Mouse (Mus musculus) ovary, adult 18-20 months (tissue): ENCODE results near the gene Plxnb1.

Experiments used
- DNase-seq: peaks from one replicate; pipeline ENCODE4 v3.0.0; 2022; ENCODE audit warnings: low spot score, mixed read lengths

The Plxnb1 gene

GRCm38 (mm10) chr9:109095137-109095982 is at the start of gene Plxnb1:
TSS of gene Plxnb1 (plus strand) at chr9:109095389.
- DNase-seq: peak; percentile 77

- no peak for DNase-seq
These were observed 48.9 kb upstream of the Plxnb1 start for GRCm38 (mm10) chr9:109046306-109046705.

DNA sequence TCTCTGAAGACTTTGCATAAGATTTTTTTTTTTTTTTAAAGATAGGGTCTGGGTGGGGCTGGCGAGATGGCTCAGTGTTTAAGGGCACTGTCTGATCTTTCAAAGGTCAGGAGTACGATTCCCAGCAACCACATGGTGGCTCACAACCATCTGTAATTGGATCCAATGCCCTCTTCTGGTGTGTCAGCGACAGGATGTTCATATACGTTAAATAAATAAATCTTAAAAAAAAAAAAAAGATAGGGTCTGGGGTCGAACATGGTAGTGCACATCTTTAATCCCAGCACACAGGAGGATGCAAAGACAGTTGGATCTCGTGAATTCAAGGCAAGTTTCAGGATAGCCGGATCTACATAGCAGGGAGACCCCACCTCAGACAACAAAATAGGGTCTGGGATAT is 45.9 kb upstream of the Plxnb1 start:
- DNase-seq: no peak

GRCm38 (mm10) chr9:109049996-109050673 is 45.1 kb upstream of the Plxnb1 start:
- DNase-seq: no peak

DNA sequence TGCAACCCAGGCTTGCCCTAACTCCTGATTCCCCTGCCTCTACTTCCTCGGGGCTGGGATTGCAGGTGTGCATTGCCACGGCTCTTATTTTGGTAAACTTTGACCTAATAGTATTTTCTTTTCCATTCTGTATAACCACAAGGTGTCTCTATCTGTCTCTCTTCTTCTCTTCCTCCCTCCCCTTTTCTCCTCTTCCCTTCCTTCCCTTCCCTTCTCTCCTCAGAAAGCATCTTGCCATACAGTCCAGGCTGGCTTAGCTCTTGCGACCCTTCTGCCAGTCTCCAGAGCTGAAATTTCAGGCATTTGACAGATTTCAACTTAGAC is 44.6 kb upstream of the Plxnb1 start:
- no peak for DNase-seq

DNA sequence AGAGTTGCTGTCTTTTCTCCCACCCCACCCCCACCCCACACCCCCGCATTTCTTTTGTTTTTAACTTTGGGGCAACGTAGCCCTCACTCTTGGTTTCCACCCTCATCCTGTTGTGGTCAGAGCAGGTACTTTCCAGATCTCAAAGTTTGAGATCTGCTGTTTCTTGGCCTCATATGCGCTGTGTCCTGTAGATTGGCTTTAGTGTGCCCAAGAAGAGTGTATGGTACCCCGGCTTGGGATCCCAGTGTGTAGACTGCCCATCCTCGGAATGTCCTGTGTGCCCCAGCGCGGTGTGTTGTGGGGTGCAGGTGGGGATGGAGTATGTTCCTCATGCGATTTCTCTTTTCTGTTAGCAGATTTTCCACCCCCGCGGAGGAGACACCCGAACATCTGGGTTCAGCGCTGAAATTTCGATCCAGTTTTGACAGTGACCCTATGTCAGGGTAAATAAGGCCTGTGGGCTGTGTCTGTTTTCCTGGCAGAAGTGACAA is 44.1 kb upstream of the Plxnb1 start:
- no peak for DNase-seq

DNA sequence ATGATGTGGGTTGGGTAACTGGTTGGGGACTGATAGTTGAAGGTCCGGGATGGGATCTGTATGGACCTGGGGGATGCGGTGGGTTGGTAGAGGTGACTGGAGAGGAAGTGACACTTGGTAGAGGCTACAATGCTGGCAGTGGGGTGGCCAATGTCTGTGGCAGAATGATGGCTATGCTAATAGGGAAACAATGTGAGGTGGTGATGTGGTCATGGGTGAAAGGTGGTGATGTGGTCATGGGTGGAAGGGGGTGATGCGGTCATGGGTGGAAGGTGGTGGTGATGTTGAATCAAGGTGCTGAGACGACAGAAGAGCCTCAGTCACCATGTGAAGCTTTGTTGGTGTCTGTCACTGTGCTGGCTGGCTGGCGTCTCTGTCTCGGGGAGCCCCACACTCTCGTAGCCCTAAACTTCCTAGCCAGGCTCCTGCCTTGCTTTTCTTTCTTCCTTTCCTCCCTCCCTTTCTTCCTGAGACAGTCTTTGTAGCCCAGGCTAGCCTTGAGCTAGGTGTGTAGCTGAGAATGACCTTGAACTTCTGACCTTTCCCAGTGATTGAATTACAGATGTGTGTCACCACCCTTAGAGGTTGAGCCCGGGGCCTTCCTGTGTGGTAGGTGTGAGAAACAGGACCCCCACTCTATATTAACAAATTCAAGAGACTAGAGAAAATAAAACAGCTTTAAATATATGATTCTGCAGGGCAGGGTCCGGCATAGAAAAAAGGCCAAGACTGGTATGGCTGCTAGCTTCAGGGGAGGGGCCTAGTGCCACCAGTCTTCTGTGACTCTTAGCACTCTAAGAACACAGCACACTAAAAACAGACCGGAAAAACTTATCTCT is 43.3 kb upstream of the Plxnb1 start:
- DNase-seq: no peak

GRCm38 (mm10) chr9:109052490-109053260 is 42.5 kb upstream of the Plxnb1 start:
- DNase-seq: no peak

- DNase-seq: no peak
These were observed 41.8 kb upstream of the Plxnb1 start for GRCm38 (mm10) chr9:109053366-109053765.

DNA sequence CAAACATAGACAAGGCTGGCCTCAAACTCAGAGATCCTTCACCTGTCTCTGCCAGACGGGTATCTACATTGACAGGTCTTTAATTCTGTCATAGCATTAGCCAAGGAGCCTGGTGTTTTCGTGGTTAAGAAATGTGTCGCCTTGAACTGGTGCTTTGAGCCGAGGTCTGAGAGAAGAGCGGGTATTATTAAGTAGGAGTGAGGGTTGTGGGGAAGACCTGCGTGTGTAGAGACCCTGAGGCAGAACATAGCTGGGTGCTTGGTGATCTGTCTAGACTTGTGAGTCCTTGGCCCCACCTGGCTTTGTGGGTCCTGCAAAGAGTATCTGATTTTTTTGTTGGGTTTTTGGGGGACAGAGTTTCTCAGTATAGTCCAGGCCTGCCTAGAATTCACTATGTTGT is 41.3 kb upstream of the Plxnb1 start:
- DNase-seq: no peak

GRCm38 (mm10) chr9:109054712-109055111 is 40.5 kb upstream of the Plxnb1 start:
- peak; percentile 55 for DNase-seq

- DNase-seq: no peak
These were observed 39.7 kb upstream of the Plxnb1 start for GRCm38 (mm10) chr9:109055271-109056030.

DNA sequence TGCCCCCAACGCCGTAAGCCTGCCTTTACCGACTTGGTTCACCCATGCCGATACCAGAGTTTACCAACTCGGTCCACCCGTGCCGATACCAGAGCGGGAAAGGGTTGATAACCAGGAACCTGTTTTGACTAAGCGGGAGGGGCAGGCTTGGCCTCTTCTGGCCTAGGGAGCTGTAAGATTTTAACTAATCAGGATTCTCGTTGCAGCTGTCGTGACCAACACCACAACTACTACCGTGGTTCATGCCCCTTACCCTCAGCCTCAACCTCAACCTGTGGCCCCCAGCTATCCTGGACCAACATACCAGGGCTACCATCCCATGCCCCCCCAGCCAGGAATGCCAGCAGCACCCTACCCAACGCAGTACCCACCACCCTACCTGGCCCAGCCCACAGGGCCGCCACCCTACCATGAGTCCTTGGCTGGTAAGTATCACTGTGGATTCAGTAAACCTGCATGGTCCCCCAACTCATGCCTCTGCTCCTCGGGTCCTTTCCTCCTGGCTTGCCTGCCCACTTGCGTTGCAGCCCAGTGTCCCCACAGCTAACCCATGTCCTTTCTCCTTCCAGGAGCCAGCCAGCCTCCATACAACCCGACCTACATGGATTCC is 39.0 kb upstream of the Plxnb1 start:
- no peak for DNase-seq

DNA sequence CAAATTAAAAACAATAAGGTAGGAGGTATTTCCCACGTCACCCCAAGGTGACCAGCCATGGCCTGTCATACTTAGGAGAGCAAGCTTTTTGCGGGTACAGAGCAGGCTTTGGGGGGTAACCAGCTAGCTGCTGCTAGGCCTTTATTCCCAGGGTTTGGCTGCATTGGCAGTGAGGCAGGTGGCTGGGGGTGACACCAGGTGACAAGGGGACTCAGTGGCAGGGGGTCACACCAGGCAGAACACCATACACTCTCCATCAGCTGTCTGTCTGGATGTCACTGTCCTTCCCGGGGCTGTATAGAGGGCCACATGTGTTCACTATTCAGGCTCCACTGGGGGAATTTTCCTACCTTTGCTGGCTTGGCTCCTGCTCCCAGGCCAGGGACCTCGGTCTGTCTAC is 38.3 kb upstream of the Plxnb1 start:
- DNase-seq: no peak

DNA sequence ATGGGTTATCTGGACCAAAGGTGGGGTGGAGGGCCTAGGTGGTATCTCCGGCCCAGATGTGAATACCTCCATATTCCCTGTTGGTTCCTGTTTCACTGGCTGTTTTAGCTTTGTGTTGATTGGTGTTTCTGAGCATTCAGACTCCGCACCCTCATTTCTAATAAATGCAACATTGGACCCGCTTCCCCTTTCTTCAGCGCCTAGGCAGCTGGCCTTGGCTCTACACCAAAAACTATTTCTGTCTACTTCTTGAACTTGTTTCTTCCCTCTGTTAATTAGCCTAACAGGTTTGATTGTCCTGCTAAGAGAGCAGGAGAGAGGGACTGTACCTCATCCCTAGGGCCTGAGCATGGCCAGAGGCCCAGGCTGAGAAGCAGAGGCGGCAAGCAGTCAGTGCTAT is 37.6 kb upstream of the Plxnb1 start:
- no peak for DNase-seq

DNA sequence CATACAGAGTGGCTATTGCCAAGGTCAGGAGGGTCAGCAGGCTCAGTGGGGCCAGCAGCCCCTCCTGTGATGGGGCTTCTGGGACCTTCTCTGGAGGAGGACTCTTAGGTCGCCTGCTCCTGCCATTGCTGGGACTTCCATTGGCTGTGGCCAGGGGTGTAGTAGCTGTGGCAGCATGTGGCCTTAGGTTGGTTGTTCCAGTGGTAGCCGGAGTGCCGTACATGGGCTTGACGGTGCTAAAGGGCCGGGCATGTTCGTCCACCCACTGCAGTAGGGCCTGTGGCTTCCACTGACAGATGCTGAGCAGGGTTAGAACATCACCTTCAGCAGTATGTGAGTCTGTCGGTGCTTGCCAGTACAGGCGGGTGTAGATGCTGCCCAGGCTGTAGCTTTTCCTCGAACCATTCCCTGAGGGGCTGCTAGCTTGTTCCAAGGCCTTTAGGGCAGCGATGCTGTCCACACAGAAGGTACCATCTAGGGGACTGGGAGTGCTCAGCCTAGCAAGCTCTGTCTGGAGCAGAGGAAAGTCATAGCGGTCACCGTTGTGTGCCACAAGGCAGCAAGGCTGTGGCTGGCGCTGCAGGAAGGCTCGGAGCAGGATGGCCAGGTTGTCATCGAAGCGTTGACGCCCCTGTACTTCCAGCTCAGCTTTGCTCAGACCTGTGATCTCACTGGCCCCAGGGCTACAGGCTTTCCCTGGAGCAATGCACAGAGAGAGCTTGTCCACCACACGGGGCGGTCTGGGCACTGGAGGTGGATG is 37.0 kb upstream of the Plxnb1 start:
- no peak for DNase-seq

GRCm38 (mm10) chr9:109059136-109059903 is 35.9 kb upstream of the Plxnb1 start, which contains the start of gene Trex1:
TSS of gene Trex1 (minus strand) at chr9:109059734.
- peak; percentile 90 for DNase-seq

GRCm38 (mm10) chr9:109060184-109060897 is 34.8 kb upstream of the Plxnb1 start:
- no peak for DNase-seq
